Mouse (Mus musculus) kidney, adult 2 months (tissue): ENCODE results near the gene Clec3a. TPM values are rescaled to one million over a fixed set of nuclear protein-coding genes. Genes with fewer than 3 reads are reported as not detected.
A peak's percentile ranks its signal among the peaks of the same experiment; 100 is the strongest.

Source experiments
- DNase-seq: peaks from one replicate; pipeline ENCODE4 v3.0.0; 2021
- H3K27ac ChIP-seq: fragments of 200-500 bp; 2 replicates; pipeline ENCODE4 v1.5.1; 2012; ENCODE audit warnings: low read depth, low read length, control low read depth, inconsistent platforms; ENCODE audit not compliant: insufficient read depth
- H3K27me3 ChIP-seq: fragments of 200-500 bp; replicated peaks from 2 replicates; pipeline ENCODE4 v1.6.1; 2012; ENCODE audit warnings: mild to moderate bottlenecking, moderate library complexity, low read length, inconsistent platforms; ENCODE audit not compliant: control insufficient read depth, insufficient read depth
- H3K36me3 ChIP-seq: fragments of 200-500 bp; 2 replicates; pipeline ENCODE4 v1.6.1; 2012; ENCODE audit warnings: mild to moderate bottlenecking, moderate library complexity, low read length, inconsistent platforms; ENCODE audit not compliant: control insufficient read depth, insufficient read depth
- H3K4me1 ChIP-seq: fragments of 200-500 bp; 2 replicates; pipeline ENCODE4 v1.6.1; 2011; ENCODE audit warnings: low read length; ENCODE audit not compliant: control insufficient read depth, insufficient read depth
- H3K4me3 ChIP-seq: fragments of 200-500 bp; 2 replicates; pipeline ENCODE4 v1.5.1; 2011; ENCODE audit warnings: mild to moderate bottlenecking, low read depth, low read length, control low read depth; ENCODE audit not compliant: insufficient read depth
- CTCF ChIP-seq: fragments of 200-500 bp; conservative IDR thresholded peaks from 2 replicates; pipeline ENCODE4 v1.5.1; 2011; ENCODE audit warnings: low read depth, mild to moderate bottlenecking, control low read depth, low read length, moderate library complexity, mixed read lengths; ENCODE audit not compliant: insufficient read depth, insufficient read length
- POLR2A ChIP-seq: fragments of 200-500 bp; IDR thresholded peaks from one replicate; pipeline ENCODE4 v1.6.1; 2011; ENCODE audit warnings: low read depth, low read length, control low read depth
- WGBS: fragments of 180-500 bp; shearing (Covaris S2); methylation state at CpG from one replicate; pipeline ENCODE4 v1.1.7; 2018; 5-methylcytosine and 5-hydroxymethylcytosine counted together
- polyA plus RNA-seq: library from polyadenylated mRNA; depleted of rRNA; stranded (reverse); fragments of >200 nt; gene quantifications from 2 replicates; pipeline ENCODE4 v1.2.3, GENCODE M21; 2012; rRNA removed

The Clec3a gene
- not detected in 2 replicates for polyA plus RNA-seq

DNA sequence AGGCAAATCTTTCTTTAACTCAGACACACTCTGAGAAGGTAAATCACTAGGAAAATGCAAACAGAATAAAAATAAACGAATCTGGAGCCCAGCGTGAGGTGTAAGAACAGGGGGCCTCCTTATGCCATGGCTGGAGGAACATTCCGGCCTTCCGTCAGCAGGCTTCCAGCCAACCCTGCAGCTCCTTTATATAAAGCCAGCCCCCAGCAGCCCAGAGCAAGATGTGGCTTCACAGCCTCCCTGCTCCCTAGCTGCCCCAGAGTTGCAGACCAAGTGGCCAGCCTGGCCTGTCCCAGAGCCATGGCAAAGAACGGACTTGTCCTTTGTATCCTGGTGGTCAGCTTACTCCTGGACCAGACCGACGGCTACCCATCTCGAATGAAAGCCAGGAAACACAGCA lies at the start of gene Clec3a:
Gene Clec3a, plus strand, starts transcription at position 301 of the 400 bp plus-strand sequence.
- no peaks in the 10 kb centered on the region for H3K4me1 ChIP-seq
- no peak for DNase-seq
- TF ChIP-seq POLR2A, result no peak
- no peak for TF ChIP-seq CTCF
- H3K4me3 ChIP-seq, result no peak within 1 kb of the TSS
- H3K27ac ChIP-seq, result no peak within 1 kb of the TSS
- 81% methylated on average over 8 of the region's 8 CpGs for WGBS
- no peaks in the 10 kb centered on the region for H3K27me3 ChIP-seq
- H3K36me3 ChIP-seq, result no peaks in the 10 kb centered on the region

DNA sequence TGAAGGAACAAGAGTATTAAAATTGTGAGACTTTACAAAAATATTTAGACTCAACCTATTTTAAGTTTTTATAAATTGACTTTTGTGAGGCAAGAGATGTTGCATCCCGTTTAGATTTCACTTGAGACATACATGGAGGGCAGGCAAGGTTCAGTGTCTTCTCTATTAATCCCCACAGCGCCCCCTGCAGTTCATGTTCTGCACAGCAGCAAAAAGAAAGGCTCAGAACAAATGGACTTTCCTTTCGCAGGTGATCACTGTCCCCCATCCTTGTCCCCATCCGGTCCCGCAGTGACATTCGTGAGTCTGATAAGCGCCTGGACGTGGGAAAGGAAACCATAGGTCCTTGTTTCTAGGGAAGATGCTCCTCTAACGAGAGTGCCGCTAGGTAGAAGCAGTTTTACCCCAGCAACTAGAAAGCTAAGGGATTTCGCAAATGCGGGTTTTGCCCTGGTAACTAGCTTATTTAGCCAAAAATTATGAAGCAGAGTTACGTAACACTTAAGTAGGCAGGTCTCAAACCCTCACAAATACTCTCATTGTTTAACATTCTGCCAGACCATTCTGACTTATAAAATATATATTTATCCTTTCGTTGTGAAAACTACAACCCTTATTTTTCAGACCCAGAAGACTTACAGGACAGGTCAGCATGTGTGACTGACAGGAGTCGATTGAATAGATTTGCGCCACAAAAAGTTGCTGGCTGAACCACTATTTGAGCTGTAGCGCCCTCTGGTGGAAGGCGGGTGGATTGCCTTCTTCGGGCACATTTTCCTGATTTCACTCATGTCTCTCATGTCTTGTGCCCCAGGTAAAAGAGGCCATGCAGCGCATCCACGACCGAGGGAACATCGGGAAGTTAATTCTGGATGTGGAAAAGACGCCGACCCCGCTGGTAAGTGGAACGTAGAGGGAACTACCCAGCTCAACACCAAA lies 48.6 kb upstream of the Clec3a start:
- Histone ChIP-seq H3K4me3 (no peak overlapping the region), H3K4me1 (no peaks in the 10 kb centered on the region), H3K27ac (no peak overlapping the region), H3K27me3 (no peaks in the 10 kb centered on the region), H3K36me3 (no peaks in the 10 kb centered on the region)
- peak; percentile 92 for TF ChIP-seq CTCF
- TF ChIP-seq POLR2A, result no peak
- DNase-seq, result peak; percentile 65
- 33% methylated on average over 27 of the region's 27 CpGs for WGBS

DNA sequence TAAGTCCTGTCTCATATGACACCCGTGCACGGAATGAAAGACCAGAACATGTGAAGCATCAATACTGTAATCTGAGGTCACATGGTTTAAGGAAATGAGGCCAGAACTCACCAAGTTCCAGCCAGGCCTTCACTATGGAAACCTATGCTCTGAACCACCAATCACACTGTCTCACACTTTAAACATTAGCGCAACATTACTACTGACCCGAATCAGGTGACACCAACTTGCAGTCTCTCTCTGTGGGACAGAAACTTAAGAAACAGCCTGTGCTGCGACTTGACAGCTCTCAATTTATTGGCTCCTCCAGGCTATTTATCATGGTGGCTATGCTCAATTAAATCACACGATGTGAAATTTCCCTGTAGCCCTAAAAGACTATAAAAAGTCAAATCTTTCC lies 43.5 kb upstream of the Clec3a start:
- Histone ChIP-seq H3K27me3 (no peaks in the 10 kb centered on the region), H3K27ac (no peak overlapping the region), H3K36me3 (no peaks in the 10 kb centered on the region), H3K4me3 (no peak overlapping the region), H3K4me1 (no peaks in the 10 kb centered on the region)
- 30% methylated on average over 6 of the region's 6 CpGs for WGBS
- TF ChIP-seq POLR2A (no peak), CTCF (no peak)
- no peak for DNase-seq

DNA sequence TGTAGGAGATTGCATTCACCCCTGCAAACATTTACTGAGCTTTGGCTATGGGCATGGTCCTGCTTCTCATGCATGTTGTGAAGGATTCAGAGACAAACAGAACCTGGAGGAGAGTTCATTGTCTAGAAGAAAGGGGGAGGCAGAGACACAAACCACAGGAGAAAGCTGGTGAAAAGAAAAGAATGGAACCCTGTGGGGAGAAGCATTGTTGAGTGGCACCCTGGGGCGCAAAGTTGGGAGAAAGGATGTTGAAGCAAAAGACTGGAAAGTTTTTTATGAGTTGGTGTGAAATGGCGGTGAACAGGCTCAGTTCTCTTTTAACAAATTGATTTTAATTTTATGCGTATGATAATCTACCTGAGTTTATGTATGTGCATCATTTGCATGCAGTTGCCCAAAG lies 33.7 kb upstream of the Clec3a start:
- no peak overlapping the region for H3K27ac ChIP-seq
- H3K36me3 ChIP-seq, result no peaks in the 10 kb centered on the region
- H3K27me3 ChIP-seq, result no peaks in the 10 kb centered on the region; the same call in 1 of the 2 replicates
- H3K4me3 ChIP-seq, result no peak overlapping the region
- no peaks in the 10 kb centered on the region for H3K4me1 ChIP-seq
- TF ChIP-seq POLR2A, result no peak
- TF ChIP-seq CTCF, result no peak
- WGBS, result 90% methylated on average over 3 of the region's 3 CpGs
- DNase-seq, result no peak

DNA sequence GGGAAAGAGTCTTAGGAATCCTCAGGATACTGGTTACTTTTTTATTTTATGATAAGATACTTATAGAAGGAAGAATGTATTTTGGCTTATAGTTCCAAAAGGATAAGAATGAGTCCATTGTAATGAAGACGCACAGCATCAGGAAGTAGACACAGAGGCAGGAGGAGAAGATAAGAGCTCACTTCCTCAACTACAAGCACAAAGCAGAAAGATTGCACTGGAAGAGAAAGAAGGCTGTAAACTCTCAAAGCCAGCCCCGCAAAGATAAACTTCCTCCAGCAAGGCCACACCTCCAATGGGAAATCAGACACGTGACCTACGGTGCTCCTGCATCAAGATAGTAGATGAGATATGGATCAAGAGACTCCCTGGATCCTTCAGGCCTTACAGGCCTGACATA lies 30.4 kb upstream of the Clec3a start:
- no peaks in the 10 kb centered on the region for H3K36me3 ChIP-seq
- DNase-seq, result no peak
- no peaks in the 10 kb centered on the region; the same call in 1 of the 2 replicates for H3K27me3 ChIP-seq
- no peak overlapping the region for H3K4me3 ChIP-seq
- TF ChIP-seq CTCF, result no peak
- H3K4me1 ChIP-seq, result no peaks in the 10 kb centered on the region
- 59% methylated on average over 4 of the region's 4 CpGs for WGBS
- no peak overlapping the region for H3K27ac ChIP-seq

DNA sequence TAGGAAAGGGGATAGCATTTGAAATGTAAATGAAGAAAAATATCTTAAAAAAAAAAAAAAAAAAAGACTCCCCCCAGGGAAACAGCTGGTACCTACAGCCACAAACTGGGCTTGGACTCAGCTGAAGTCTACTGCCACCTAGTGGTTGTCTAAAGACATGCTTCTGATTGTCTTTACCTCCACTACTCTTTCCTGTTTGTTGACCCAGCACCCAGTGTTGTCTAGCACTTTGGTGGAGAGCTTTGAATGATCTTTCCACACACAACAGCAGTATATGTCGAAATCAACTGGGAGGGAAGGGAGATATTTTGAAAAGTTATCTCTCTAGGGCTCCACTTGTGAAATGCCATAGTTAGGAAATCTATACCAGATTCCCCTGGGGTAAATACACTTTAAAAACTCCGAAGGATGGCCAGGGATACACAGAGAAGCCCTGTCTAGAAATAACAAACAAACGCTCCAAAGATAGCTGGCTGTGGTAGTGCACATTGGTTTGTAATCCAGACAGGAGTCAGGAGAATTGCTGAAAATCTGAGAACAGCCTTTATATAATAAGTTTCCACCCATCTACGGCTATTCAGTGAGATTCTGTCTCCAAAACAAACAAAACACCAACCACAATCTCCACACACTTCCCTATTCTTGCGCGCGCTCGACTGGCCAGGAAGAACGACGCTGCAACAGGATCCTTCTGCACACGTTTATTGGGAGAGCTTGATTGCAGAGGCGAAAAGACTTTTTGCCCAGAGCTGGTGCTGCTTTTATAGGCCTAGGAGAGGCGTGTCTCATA lies 27.2 kb upstream of the Clec3a start:
- no peaks in the 10 kb centered on the region for H3K36me3 ChIP-seq
- H3K27ac ChIP-seq, result no peak overlapping the region
- 59% methylated on average over 12 of the region's 13 CpGs for WGBS
- H3K4me3 ChIP-seq, result no peak overlapping the region
- H3K4me1 ChIP-seq, result no peaks in the 10 kb centered on the region
- TF ChIP-seq POLR2A (no peak), CTCF (peak; percentile 48)
- H3K27me3 ChIP-seq, result no peaks in the 10 kb centered on the region; the same call in 1 of the 2 replicates
- DNase-seq, result peak; percentile 5

DNA sequence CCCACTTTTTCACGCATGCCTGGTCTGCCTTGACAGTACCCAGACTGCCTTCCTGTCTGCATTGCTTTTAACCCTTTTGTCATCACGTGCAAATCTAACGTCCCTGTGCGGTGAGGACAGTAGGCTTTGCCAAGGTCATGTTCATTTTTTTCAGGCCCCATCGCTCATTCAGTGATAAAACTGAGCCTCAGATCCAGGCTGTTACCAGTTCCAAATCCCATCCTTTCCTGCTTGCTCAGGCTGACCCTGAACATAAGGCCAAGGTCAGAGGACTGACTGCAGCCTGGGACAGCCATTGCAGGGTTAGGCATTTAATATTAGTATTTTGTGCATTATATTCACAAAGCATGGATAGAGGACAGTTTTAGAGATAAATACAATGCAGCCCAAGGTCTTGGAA lies 19.6 kb upstream of the Clec3a start:
- Histone ChIP-seq H3K36me3 (no peaks in the 10 kb centered on the region), H3K27ac (no peak overlapping the region), H3K4me3 (no peak overlapping the region), H3K4me1 (no peaks in the 10 kb centered on the region), H3K27me3 (no peaks in the 10 kb centered on the region)
- DNase-seq, result no peak
- TF ChIP-seq CTCF, result no peak
- no peak for TF ChIP-seq POLR2A
- WGBS, result 85% methylated on average over 5 of the region's 5 CpGs
